Mouse (Mus musculus): ENCODE results near the gene Ier2.

DNA sequence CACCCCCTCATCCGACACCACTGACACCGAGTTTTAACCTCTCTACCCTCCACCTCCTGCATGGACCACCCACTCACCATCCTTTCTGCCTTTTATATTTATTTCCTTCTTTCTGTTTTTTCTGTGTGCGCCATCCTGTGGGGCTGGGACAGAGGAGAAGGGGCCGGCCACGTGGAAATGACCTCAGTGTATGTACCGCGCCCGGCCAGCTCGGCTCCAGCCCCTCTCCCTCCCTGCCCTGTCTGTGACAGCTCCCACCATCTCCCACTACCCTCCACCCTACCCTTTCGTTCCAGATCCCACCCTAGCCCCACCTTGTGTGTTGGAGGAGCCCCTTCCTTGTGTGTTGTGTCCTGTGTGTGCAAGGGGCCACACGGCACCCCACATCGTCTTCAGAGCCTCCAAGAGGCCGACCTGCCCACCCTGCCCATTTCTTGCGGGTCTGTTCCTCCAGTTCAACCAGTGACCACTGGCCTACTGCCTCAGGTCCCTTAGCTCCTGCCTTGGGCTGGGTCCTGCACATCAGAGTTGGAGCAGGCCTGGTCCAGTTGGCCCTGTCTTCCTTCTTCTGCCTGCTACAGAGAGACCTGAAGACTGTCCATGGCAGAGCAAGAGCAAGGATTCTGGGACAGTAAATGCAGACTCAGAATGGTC, 27.1 kb downstream of the Ier2 start:
- TF ChIP-seq CTCF (IDR thresholded peaks at IDR 0.05; ENCODE audit: borderline replicate concordance, insufficient read depth, low read depth, low read length) (no peak), POLR2A (IDR thresholded peaks at IDR 0.05; ENCODE audit: borderline replicate concordance, insufficient read depth, low read length) (no peak)

All from cerebellum, adult 2 months (tissue).